Mouse (Mus musculus) heart, adult 2 months (tissue): Measurements from ENCODE around the gene Camk2d.

Source experiments
- EP300 ChIP-seq: fragments of 200-500 bp; IDR thresholded peaks from 2 replicates; pipeline ENCODE4 v1.6.1; 2011; ENCODE audit warnings: low read depth, low read length, control low read depth; ENCODE audit not compliant: insufficient read depth
- POLR2A ChIP-seq: fragments of 200-500 bp; IDR thresholded peaks from 2 replicates; pipeline ENCODE4 v1.6.1; 2011; ENCODE audit warnings: mild to moderate bottlenecking, low read depth, low read length, control low read depth; ENCODE audit not compliant: insufficient read depth

- no peak for TF ChIP-seq EP300
- TF ChIP-seq POLR2A = no peak
Observed at GRCm38 (mm10) chr3:126632580-126632979, 36.5 kb downstream of the Camk2d start.
